Mouse (Mus musculus): ENCODE data around the gene Cxcl15. TPM values are rescaled to one million over a fixed set of nuclear protein-coding genes. Genes with fewer than 3 reads are reported as not detected.
A peak's percentile ranks its signal among the peaks of the same experiment; 100 is the strongest.

The Cxcl15 gene
- total RNA-seq (2014; rRNA removed) (not detected in 2 replicates), polyA plus RNA-seq (2015; fragmentation: Nextera tagmentation; extraction: Ambion mirVana) (not detected in 2 replicates)

DNA sequence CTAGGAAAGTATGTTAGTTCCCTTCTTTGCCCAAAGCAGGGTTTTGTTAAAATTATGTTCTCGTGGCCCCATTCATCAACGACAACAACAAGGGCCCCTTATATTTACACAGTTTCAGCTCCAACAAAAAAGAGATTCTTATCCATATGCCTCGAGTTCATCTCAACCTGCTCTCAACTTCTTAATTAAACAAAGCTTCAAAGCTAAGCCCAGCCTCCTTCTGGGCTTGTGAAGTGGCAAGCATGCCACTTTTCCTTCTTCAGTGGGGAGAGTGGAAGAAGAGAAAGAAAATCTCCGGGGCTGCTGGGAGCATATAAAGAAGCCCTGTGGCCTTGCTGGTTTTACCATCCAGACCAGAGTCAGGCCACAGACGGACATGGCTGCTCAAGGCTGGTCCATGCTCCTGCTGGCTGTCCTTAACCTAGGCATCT, at the start of gene Cxcl15:
Cxcl15 (plus strand) TSS at position 340 of the 431 bp plus-strand sequence.
- Histone ChIP-seq H3K27ac (ENCODE audit: low read depth, low read length) (no peak within 1 kb of the TSS), H3K4me3 (ENCODE audit: low read depth, low read length) (no peak within 1 kb of the TSS)
- TF ChIP-seq CTCF (IDR thresholded peaks at IDR 0.05; ENCODE audit: low read depth): no peak

GRCm38 (mm10) chr5:90753934-90754333, 40.4 kb upstream of the Cxcl15 start:
- DNase-seq: no peak
- no peak overlapping the region for H3K9ac ChIP-seq
- no peaks in the 10 kb centered on the region for H3K9me3 ChIP-seq (ENCODE audit: low read length)
- no peaks in the 10 kb centered on the region for H3K4me1 ChIP-seq (ENCODE audit: insufficient read depth)
- no peak overlapping the region for H3K4me3 ChIP-seq (ENCODE audit: low read depth, low read length)
- TF ChIP-seq CTCF (IDR thresholded peaks at IDR 0.05; ENCODE audit: low read depth): no peak
- no peak overlapping the region for H3K27ac ChIP-seq (ENCODE audit: low read depth, low read length)
- no peak for ATAC-seq
- WGBS: 98% methylated on average over 1 of the region's 1 CpGs
- no peaks in the 10 kb centered on the region for H3K36me3 ChIP-seq (ENCODE audit: insufficient read depth)
- H3K4me2 ChIP-seq (ENCODE audit: low read depth): no peak overlapping the region
- peaks cover 2% of the 10 kb centered on the region; the same call in 1 of the 2 replicates for H3K27me3 ChIP-seq (ENCODE audit: insufficient read depth, low read length)

More for the DNA sequence above, at the start of gene Cxcl15:
- H3K36me3 ChIP-seq (ENCODE audit: insufficient read depth): no peaks in the 10 kb centered on the region
- H3K4me1 ChIP-seq (ENCODE audit: insufficient read depth): no peaks in the 10 kb centered on the region
- H3K9ac ChIP-seq: no peak within 1 kb of the TSS
- no peaks in the 10 kb centered on the region for H3K27me3 ChIP-seq (ENCODE audit: insufficient read depth, low read length)
- H3K9me3 ChIP-seq (ENCODE audit: low read length): no peaks in the 10 kb centered on the region
- ATAC-seq: no peak
- DNase-seq: no peak
- 45% methylated on average over 5 of the region's 5 CpGs for WGBS
- H3K4me2 ChIP-seq (ENCODE audit: low read depth): no peak within 1 kb of the TSS

DNA sequence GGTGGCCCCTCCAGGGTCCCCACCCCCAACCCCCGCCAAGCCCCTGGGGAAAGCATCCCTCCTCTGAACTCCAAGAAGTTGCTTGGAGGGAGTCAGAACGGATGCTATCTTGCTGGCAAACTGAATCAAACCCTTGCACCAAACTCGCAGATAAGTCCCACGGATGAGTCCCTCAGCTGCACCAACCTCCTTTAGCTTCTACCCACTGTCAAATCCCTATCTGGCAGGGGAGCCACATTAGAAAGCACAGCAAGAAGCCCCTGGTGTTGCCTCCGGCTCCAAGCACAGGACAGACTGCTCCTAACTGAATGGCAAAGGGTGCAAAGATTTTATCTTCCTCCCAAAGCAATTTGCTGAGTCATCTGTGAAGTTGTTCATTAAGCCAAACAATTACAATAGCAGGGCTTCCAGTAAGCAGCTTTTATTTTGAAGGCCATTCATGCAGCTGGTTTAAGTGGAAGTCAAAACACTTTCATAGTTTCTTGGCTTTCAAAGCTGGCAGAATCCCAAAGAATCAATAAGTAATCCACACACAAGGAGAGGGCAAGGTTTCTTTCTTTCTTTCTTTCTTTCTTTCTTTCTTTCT, 36.2 kb upstream of the Cxcl15 start:
- 42% methylated on average over 5 of the region's 5 CpGs for WGBS
- peak; percentile 40; the same call in 1 of the 2 replicates for ATAC-seq

GRCm38 (mm10) chr5:90759077-90760065, 35.0 kb upstream of the Cxcl15 start, which contains the start of gene Cxcl5:
TSS of gene Cxcl5 (plus strand) at chr5:90759360.
- no peak for TF ChIP-seq CTCF (IDR thresholded peaks at IDR 0.05; ENCODE audit: low read depth)
- ATAC-seq (peak; percentile 56), DNase-seq (peak; percentile 52)
- H3K9ac ChIP-seq: peak within 1 kb of the TSS; percentile 55
- H3K36me3 ChIP-seq (ENCODE audit: insufficient read depth): no peaks in the 10 kb centered on the region
- no peak within 1 kb of the TSS for H3K27ac ChIP-seq (ENCODE audit: low read depth, low read length)
- no peaks in the 10 kb centered on the region for H3K9me3 ChIP-seq (ENCODE audit: low read length)
- peak within 1 kb of the TSS; percentile 87 for H3K4me2 ChIP-seq (ENCODE audit: low read depth)
- peak within 1 kb of the TSS; percentile 49 for H3K4me3 ChIP-seq (ENCODE audit: low read depth, low read length)
- WGBS: 3% methylated on average over 32 of the region's 32 CpGs
- H3K27me3 ChIP-seq (ENCODE audit: insufficient read depth, low read length): peaks cover 6% of the 10 kb centered on the region; the same call in 1 of the 2 replicates
- 0 out of 2 replicates have a peak, but pooled peaks cover 3% of the 10 kb centered on the region for H3K4me1 ChIP-seq (ENCODE audit: insufficient read depth)

More for the DNA sequence above, 36.2 kb upstream of the Cxcl15 start:
- Histone ChIP-seq H3K4me2 (ENCODE audit: low read depth) (no peak overlapping the region), H3K9me3 (ENCODE audit: low read length) (no peaks in the 10 kb centered on the region), H3K27me3 (ENCODE audit: insufficient read depth, low read length) (peaks cover 6% of the 10 kb centered on the region; the same call in 1 of the 2 replicates), H3K36me3 (ENCODE audit: insufficient read depth) (no peaks in the 10 kb centered on the region), H3K9ac (no peak overlapping the region), H3K4me1 (ENCODE audit: insufficient read depth) (0 out of 2 replicates have a peak, but pooled peaks cover 3% of the 10 kb centered on the region), H3K27ac (ENCODE audit: low read depth, low read length) (no peak overlapping the region), H3K4me3 (ENCODE audit: low read depth, low read length) (no peak overlapping the region)
- TF ChIP-seq CTCF (IDR thresholded peaks at IDR 0.05; ENCODE audit: low read depth): no peak
- peak; percentile 21 for DNase-seq

DNA sequence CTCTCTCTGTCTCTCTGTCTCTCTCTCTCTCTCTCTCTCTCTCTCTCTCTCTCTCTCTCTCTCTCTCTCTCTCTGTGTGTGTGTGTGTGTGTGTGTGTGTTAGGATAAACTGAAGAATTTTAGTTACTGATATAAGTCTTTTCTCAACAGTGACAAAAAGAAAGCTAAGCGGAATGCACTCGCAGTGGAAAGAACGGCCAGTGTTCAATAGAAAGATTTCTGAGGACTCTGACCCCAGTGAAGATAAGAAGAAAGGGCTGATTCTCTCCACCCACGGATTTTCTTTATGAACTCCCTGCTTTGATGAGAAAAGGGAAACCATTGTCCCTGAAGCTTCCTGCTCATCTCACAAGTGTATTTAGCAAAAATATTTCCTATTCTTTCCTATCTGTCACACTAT, 34.0 kb upstream of the Cxcl15 start:
- ATAC-seq (no peak), DNase-seq (no peak)
- Histone ChIP-seq H3K9ac (no peak overlapping the region), H3K4me1 (ENCODE audit: insufficient read depth) (0 out of 2 replicates have a peak, but pooled peaks cover 3% of the 10 kb centered on the region), H3K4me3 (ENCODE audit: low read depth, low read length) (no peak overlapping the region), H3K36me3 (ENCODE audit: insufficient read depth) (no peaks in the 10 kb centered on the region), H3K9me3 (ENCODE audit: low read length) (no peaks in the 10 kb centered on the region), H3K27me3 (ENCODE audit: insufficient read depth, low read length) (peaks cover 6% of the 10 kb centered on the region; the same call in 1 of the 2 replicates), H3K27ac (ENCODE audit: low read depth, low read length) (no peak overlapping the region), H3K4me2 (ENCODE audit: low read depth) (no peak overlapping the region)
- no peak for TF ChIP-seq CTCF (IDR thresholded peaks at IDR 0.05; ENCODE audit: low read depth)
- 53% methylated on average over 4 of the region's 4 CpGs for WGBS

DNA sequence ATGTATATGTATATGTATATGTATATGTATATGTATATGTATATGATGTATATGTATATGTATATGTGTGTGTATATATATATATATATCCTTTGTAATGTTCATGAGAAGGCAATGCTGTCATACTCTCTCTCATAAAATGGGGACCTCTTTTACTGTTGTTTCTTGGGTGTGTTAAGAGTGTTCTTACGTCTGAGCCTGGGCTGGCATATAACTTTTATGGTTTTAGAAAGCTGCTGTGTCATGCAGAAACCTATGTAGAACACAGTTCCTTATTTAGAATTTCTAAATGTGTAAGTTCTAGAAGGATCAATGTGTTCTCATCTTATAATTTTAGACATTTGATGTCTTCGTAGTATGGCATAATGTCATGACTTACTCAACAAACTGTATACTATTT, 33.5 kb upstream of the Cxcl15 start:
- Histone ChIP-seq H3K9me3 (ENCODE audit: low read length) (no peaks in the 10 kb centered on the region), H3K4me3 (ENCODE audit: low read depth, low read length) (no peak overlapping the region), H3K27me3 (ENCODE audit: insufficient read depth, low read length) (peaks cover 6% of the 10 kb centered on the region; the same call in 1 of the 2 replicates), H3K4me2 (ENCODE audit: low read depth) (no peak overlapping the region), H3K27ac (ENCODE audit: low read depth, low read length) (no peak overlapping the region), H3K4me1 (ENCODE audit: insufficient read depth) (0 out of 2 replicates have a peak, but pooled peaks cover 3% of the 10 kb centered on the region), H3K9ac (no peak overlapping the region), H3K36me3 (ENCODE audit: insufficient read depth) (no peaks in the 10 kb centered on the region)
- TF ChIP-seq CTCF (IDR thresholded peaks at IDR 0.05; ENCODE audit: low read depth): no peak
- DNase-seq: no peak
- WGBS: 95% methylated on average over 2 of the region's 2 CpGs
- ATAC-seq: no peak

Measured in forebrain, postnatal 0 days (tissue).